Mouse (Mus musculus): ENCODE data around the gene Commd2.

GRCm38 (mm10) chr3:57696249-57696648 is 44.7 kb upstream of the Commd2 start:
- no peak for TF ChIP-seq CTCF (IDR thresholded peaks at IDR 0.05; ENCODE audit: insufficient read depth, low read length)
- no peak for TF ChIP-seq POLR2A (IDR thresholded peaks at IDR 0.05; ENCODE audit: borderline replicate concordance, extremely low read depth, low read depth, low read length)

Measured in lung, adult 2 months (tissue).